Comparison of ENCODE assay signal across 40 mouse cellular contexts in genomic region chr5:123525916-123526495, GRCm38 (mm10). TPM values are rescaled to one million over a fixed set of nuclear protein-coding genes. Genes with fewer than 3 reads are reported as not detected.
DNase-seq lines count a peak whose midpoint lies in the region; ATAC-seq and TF ChIP-seq lines count a peak whose summit lies in the region.
"Had no signal": no experiment of that assay in that cellular context is flagged by ENCODE, and none has a peak within 500 bp of the region (broad histone marks: within the 10 kb centered on the region; RNA-seq: fewer than 3 reads in every experiment).

No protein-coding gene starts in this region.

- intact Hi-C loops in gastrocnemius, postnatal 36 days (cut with DNase I), result loop anchor here (5.0 kb wide), 1 partner anchor 149 kb away; no protein-coding TSS in a partner anchor

- no peak for ATAC-seq in inflammation-experienced regulatory T-cells, adult 6 months
- ATAC-seq: activated CD4-positive, CD25-positive, alpha-beta regulatory T cell, adult 4 months; forebrain, embryonic 13.5 days; hindbrain, postnatal 0 days had no signal

- peak; percentile 2 for DNase-seq in gastrocnemius, postnatal 25 days
- DNase-seq in gastrocnemius, postnatal 36 days, result no peak
- DNase-seq in layer of hippocampus, postnatal 10 days (ENCODE audit: low spot score in 2 of 2), result peak; percentile 1 to 5
- no peak for DNase-seq in layer of hippocampus, postnatal 14 days (ENCODE audit: low spot score in 2 of 2)
- no peak for DNase-seq in testis, postnatal 14 days (ENCODE audit: low spot score)
- peak; percentile 22 for DNase-seq in testis, postnatal 10 days (ENCODE audit: low spot score)
- DNase-seq: adrenal gland, adult 2 months; adrenal gland, postnatal 36 days; B cell, adult 2 months; heart, adult 18-20 months; kidney, adult 11 months; kidney, postnatal 14 days; layer of hippocampus, adult 9-11 months; lung, embryonic 14.5 days; lung, postnatal 14 days; thymus, postnatal 25 days had no signal

- H3K4me3 ChIP-seq in testis, adult 2 months (ENCODE audit: control insufficient read depth, low read depth, low read length), result peak overlapping the region; percentile 37; the same call in 1 of the 2 replicates
- H3K4me3 ChIP-seq: embryonic facial prominence, embryonic 15.5 days; forebrain, embryonic 13.5 days; heart, embryonic 12.5 days; hindbrain, embryonic 12.5 days; left cerebral cortex, adult 2 months; limb, embryonic 12.5 days; liver, embryonic 15.5 days; midbrain, embryonic 12.5 days; myocyte; neural tube, embryonic 12.5 days had no signal

- H3K4me1 ChIP-seq in testis, adult 2 months (ENCODE audit: control insufficient read depth, insufficient read depth, low read length), result peaks cover 7% of the 10 kb centered on the region

- no peaks in the 10 kb centered on the region; the same call in 1 of the 2 replicates for H3K36me3 ChIP-seq in testis, adult 2 months (ENCODE audit: control insufficient read depth, insufficient read depth, low read length)

- peak overlapping the region; percentile 17; the same call in 1 of the 2 replicates for H3K27ac ChIP-seq in testis, adult 2 months (ENCODE audit: control insufficient read depth, insufficient read depth, low read depth, low read length)
- H3K27ac ChIP-seq: embryonic facial prominence, embryonic 10.5 days; embryonic facial prominence, embryonic 15.5 days; forebrain, embryonic 13.5 days; hindbrain, embryonic 12.5 days; hindbrain, postnatal 0 days; left cerebral cortex, adult 2 months; limb, embryonic 12.5 days; liver, embryonic 15.5 days; midbrain, embryonic 12.5 days; neural tube, embryonic 12.5 days; stomach, postnatal 0 days had no signal

- no peaks in the 10 kb centered on the region for H3K27me3 ChIP-seq in testis, adult 2 months (ENCODE audit: control insufficient read depth, insufficient read depth, low read length)
- H3K27me3 ChIP-seq: embryonic facial prominence, embryonic 15.5 days; forebrain, embryonic 13.5 days; heart, embryonic 12.5 days; hindbrain, embryonic 12.5 days; limb, embryonic 12.5 days; liver, embryonic 15.5 days; neural tube, embryonic 12.5 days had no signal

- TF ChIP-seq POLR2A in testis, adult 2 months (IDR thresholded peaks at IDR 0.05; ENCODE audit: control insufficient read depth, low read depth, low read length), result no peak

- TF ChIP-seq CTCF in testis, adult 2 months (IDR thresholded peaks at IDR 0.05; ENCODE audit: control insufficient read depth, insufficient read depth, insufficient replicate concordance, low read depth, low read length), result no peak

RNA-seq across cellular contexts. Expression of gene Gm49027, which starts 0.7 kb away (rescaled TPM):
- total RNA-seq in gastrocnemius, postnatal 25 days (2021), result under 1 TPM in 1 of 2 experiments, not detected in 1; 0.83 TPM
- not detected for total RNA-seq in gastrocnemius, postnatal 36 days (2021)
- 1 to 10 TPM; 6.2 to 8.7 TPM for total RNA-seq in layer of hippocampus, postnatal 10 days (2021)
- 1 to 10 TPM; 7.1 to 7.3 TPM for total RNA-seq in layer of hippocampus, postnatal 14 days (2021)
- 5.1 and 5.2 TPM in 2 replicates for polyA plus RNA-seq in testis, adult 2 months (2012; rRNA removed)
- under 1 TPM in 1 of 3 experiments, not detected in 2; 0.58 TPM for polyA plus RNA-seq in inflammation-experienced regulatory T-cells, adult 6 months (2017; shearing (Covaris generic))
- total RNA-seq: gastrocnemius, adult 8-10 months; liver, adult 2 months had no signal
- polyA plus RNA-seq: activated CD4-positive, CD25-positive, alpha-beta regulatory T cell, adult 4 months; heart, postnatal 0 days; myocyte had no signal

RNA-seq across cellular contexts. Expression of gene Diablo, which starts 2.0 kb away (rescaled TPM):
- 10 to 100 TPM; 40.6 to 43.9 TPM for total RNA-seq in gastrocnemius, postnatal 25 days (2021)
- total RNA-seq in gastrocnemius, postnatal 36 days (2021), result 10 to 100 TPM; 36.1 to 39.0 TPM
- total RNA-seq in layer of hippocampus, postnatal 10 days (2021), result 10 to 100 TPM; 41.3 to 48.8 TPM
- 10 to 100 TPM; 46.6 to 47.6 TPM for total RNA-seq in layer of hippocampus, postnatal 14 days (2021)
- polyA plus RNA-seq in testis, adult 2 months (2012; rRNA removed), result 325 and 367 TPM in 2 replicates
- polyA plus RNA-seq in inflammation-experienced regulatory T-cells, adult 6 months (2017; shearing (Covaris generic)), result 10 to 100 TPM; 64.1 to 86.9 (median 84.4) TPM

RNA-seq across cellular contexts. Expression of gene B3gnt4, which starts 15.7 kb away (rescaled TPM):
- total RNA-seq in gastrocnemius, postnatal 25 days (2021), result not detected
- not detected for total RNA-seq in gastrocnemius, postnatal 36 days (2021)
- 1 to 10 TPM; 1.3 to 1.8 TPM for total RNA-seq in layer of hippocampus, postnatal 10 days (2021)
- 1 to 10 TPM; 1.5 TPM for total RNA-seq in layer of hippocampus, postnatal 14 days (2021)
- polyA plus RNA-seq in testis, adult 2 months (2012; rRNA removed), result 19.2 and 19.5 TPM in 2 replicates
- polyA plus RNA-seq in inflammation-experienced regulatory T-cells, adult 6 months (2017; shearing (Covaris generic)), result under 1 TPM in 2 of 3 experiments, not detected in 1; 0.54 to 0.68 TPM
- total RNA-seq: gastrocnemius, adult 8-10 months; heart, adult 18-20 months; liver, adult 2 months had no signal
- polyA plus RNA-seq: heart, postnatal 0 days; liver, adult 2 months; liver, embryonic 15.5 days had no signal

RNA-seq across cellular contexts. Expression of gene Il31, which starts 36.7 kb away (rescaled TPM):
- not detected for total RNA-seq in gastrocnemius, postnatal 25 days (2021)
- total RNA-seq in gastrocnemius, postnatal 36 days (2021), result not detected
- total RNA-seq in layer of hippocampus, postnatal 10 days (2021), result not detected
- total RNA-seq in layer of hippocampus, postnatal 14 days (2021), result not detected
- polyA plus RNA-seq in testis, adult 2 months (2012; rRNA removed), result 28.7 and 29.8 TPM in 2 replicates
- polyA plus RNA-seq in inflammation-experienced regulatory T-cells, adult 6 months (2017; shearing (Covaris generic)), result not detected
- total RNA-seq: adrenal gland, adult 2 months; adrenal gland, postnatal 36 days; gastrocnemius, adult 8-10 months; heart, adult 18-20 months; hindbrain, postnatal 0 days; left cerebral cortex, adult 2 months; left cerebral cortex, postnatal 25 days; liver, adult 2 months; midbrain, postnatal 0 days had no signal
- polyA plus RNA-seq: activated CD4-positive, CD25-positive, alpha-beta regulatory T cell, adult 4 months; adrenal gland, adult 2 months; brain, embryonic 14.5 days; cerebellum, adult 2 months; embryonic facial prominence, embryonic 10.5 days; embryonic facial prominence, embryonic 15.5 days; forebrain, embryonic 13.5 days; heart, embryonic 12.5 days; heart, postnatal 0 days; hindbrain, embryonic 12.5 days; hindbrain, postnatal 0 days; kidney, embryonic 14.5 days; limb, embryonic 12.5 days; liver, adult 2 months; lung, embryonic 14.5 days; midbrain, embryonic 12.5 days; midbrain, postnatal 0 days; myocyte; neural tube, embryonic 12.5 days; stomach, postnatal 0 days had no signal

RNA-seq across cellular contexts. Expression of gene Lrrc43, which starts 36.9 kb away (rescaled TPM):
- total RNA-seq in gastrocnemius, postnatal 25 days (2021), result not detected
- total RNA-seq in gastrocnemius, postnatal 36 days (2021), result not detected
- 1 to 10 TPM; 1.7 to 2.2 TPM for total RNA-seq in layer of hippocampus, postnatal 10 days (2021)
- 1 to 10 TPM; 1.1 to 1.5 TPM for total RNA-seq in layer of hippocampus, postnatal 14 days (2021)
- polyA plus RNA-seq in testis, adult 2 months (2012; rRNA removed), result 129 and 131 TPM in 2 replicates
- polyA plus RNA-seq in inflammation-experienced regulatory T-cells, adult 6 months (2017; shearing (Covaris generic)), result not detected
- total RNA-seq: adrenal gland, adult 2 months; adrenal gland, postnatal 36 days; gastrocnemius, adult 8-10 months; heart, adult 18-20 months; liver, adult 2 months had no signal
- polyA plus RNA-seq: activated CD4-positive, CD25-positive, alpha-beta regulatory T cell, adult 4 months; adrenal gland, adult 2 months; embryonic facial prominence, embryonic 10.5 days; heart, embryonic 12.5 days; heart, postnatal 0 days; kidney, embryonic 14.5 days; limb, embryonic 12.5 days; liver, adult 2 months; liver, embryonic 15.5 days; lung, embryonic 14.5 days; myocyte; neural tube, embryonic 12.5 days; stomach, postnatal 0 days had no signal

Comparison
In these comparisons a context has a peak if more than half of its experiments do, and no peak if none do; other contexts are left out.
1. DNase-seq: peak in gastrocnemius, postnatal 25 days (single experiment), layer of hippocampus, postnatal 10 days (2 of 2) and testis, postnatal 10 days (single experiment); none in gastrocnemius, postnatal 36 days (0 of 2), layer of hippocampus, postnatal 14 days (0 of 2) and testis, postnatal 14 days (single experiment).